In the genomic region with DNA sequence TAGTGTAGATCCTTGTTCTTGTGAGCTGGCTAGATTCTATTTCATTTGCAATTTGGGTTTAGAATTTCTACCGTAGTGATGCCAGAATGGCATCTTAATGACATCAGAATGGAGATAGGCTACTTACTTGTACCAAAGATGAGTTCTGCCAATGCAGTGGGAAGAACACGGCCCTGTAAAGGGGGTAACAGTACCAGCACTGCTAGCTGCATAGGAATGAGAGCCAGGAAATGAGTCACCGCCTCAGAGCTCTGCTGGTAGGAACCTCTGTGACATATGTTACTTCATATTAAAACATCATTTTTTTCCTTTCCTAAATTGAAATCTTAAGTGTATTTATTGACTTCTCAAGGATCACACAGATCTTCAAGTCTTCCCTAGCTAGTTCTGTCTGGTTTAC, we compare ENCODE assay signal across 18 mouse cellular contexts.
DNase-seq lines count a peak whose midpoint lies in the region; ATAC-seq and TF ChIP-seq lines count a peak whose summit lies in the region.
"Had no signal": no experiment of that assay in that cellular context is flagged by ENCODE, and none has a peak within 500 bp of the region (broad histone marks: within the 10 kb centered on the region; RNA-seq: fewer than 3 reads in every experiment).

No protein-coding gene starts in this region.

- H3K27ac ChIP-seq in cerebellum, adult 2 months (ENCODE audit: insufficient read depth, low read length): peak overlapping the region; percentile 39; the same call in 1 of the 2 replicates
- H3K27ac ChIP-seq in kidney, embryonic 14.5 days (ENCODE audit: low read depth, low read length): no peak overlapping the region
- H3K27ac ChIP-seq: heart, embryonic 15.5 days; kidney, embryonic 15.5 days; limb, embryonic 12.5 days; liver, embryonic 14.5 days; neural tube, embryonic 15.5 days had no signal

- H3K9me3 ChIP-seq in kidney, embryonic 14.5 days (ENCODE audit: control insufficient read depth, low read length): no peaks in the 10 kb centered on the region
- H3K9me3 ChIP-seq: heart, embryonic 15.5 days; kidney, embryonic 15.5 days; limb, embryonic 12.5 days; neural tube, embryonic 15.5 days had no signal

- H3K9ac ChIP-seq in kidney, embryonic 14.5 days (ENCODE audit: low read depth, low read length): no peak overlapping the region
- H3K9ac ChIP-seq: heart, embryonic 15.5 days; kidney, embryonic 15.5 days; limb, embryonic 12.5 days; liver, embryonic 14.5 days; neural tube, embryonic 15.5 days had no signal

- TF ChIP-seq CTCF in cerebellum, adult 2 months (IDR thresholded peaks at IDR 0.05; ENCODE audit: borderline replicate concordance, insufficient read depth, low read depth, low read length): no peak
- TF ChIP-seq CTCF in brain, embryonic 14.5 days (IDR thresholded peaks at IDR 0.05; ENCODE audit: borderline replicate concordance, extremely low read depth, insufficient read depth, insufficient read length): no peak

- 10% methylated on average over 3 of the region's 3 CpGs for WGBS in cerebellum, adult 2 months
- 75% methylated on average over 3 of the region's 3 CpGs for WGBS in kidney, embryonic 14.5 days

- H3K36me3 ChIP-seq in kidney, embryonic 14.5 days (ENCODE audit: control insufficient read depth, insufficient read depth, low read length): no peaks in the 10 kb centered on the region
- H3K36me3 ChIP-seq: kidney, embryonic 15.5 days; limb, embryonic 12.5 days; neural tube, embryonic 15.5 days had no signal

- TF ChIP-seq POLR2A in cerebellum, adult 2 months (IDR thresholded peaks at IDR 0.05; ENCODE audit: borderline replicate concordance, insufficient read depth, low read length): no peak
- no peak for TF ChIP-seq POLR2A in brain, embryonic 14.5 days (IDR thresholded peaks at IDR 0.05; ENCODE audit: borderline replicate concordance, extremely low read depth, insufficient read depth, insufficient read length, poor library complexity, severe bottlenecking)

- ATAC-seq in kidney, embryonic 14.5 days (ENCODE audit: low FRiP score, low TSS enrichment): no peak
- ATAC-seq: inflammation-experienced regulatory T-cells, adult 6 months; lung, postnatal 0 days had no signal

- H3K4me1 ChIP-seq in cerebellum, adult 2 months (ENCODE audit: control insufficient read depth, insufficient read depth, low read length): peaks cover 8% of the 10 kb centered on the region
- H3K4me1 ChIP-seq in kidney, embryonic 14.5 days (ENCODE audit: control insufficient read depth, insufficient read depth, low read length): no peaks in the 10 kb centered on the region
- H3K4me1 ChIP-seq: kidney, embryonic 15.5 days; limb, embryonic 12.5 days had no signal

- H3K4me3 ChIP-seq in cerebellum, adult 2 months (replicated peaks; ENCODE audit: insufficient read depth, low read depth, low read length): no peak overlapping the region
- no peak overlapping the region for H3K4me3 ChIP-seq in kidney, embryonic 14.5 days (ENCODE audit: low read length)
- H3K4me3 ChIP-seq: heart, embryonic 15.5 days; kidney, embryonic 15.5 days; limb, embryonic 12.5 days; neural tube, embryonic 15.5 days had no signal

- H3K4me2 ChIP-seq in kidney, embryonic 14.5 days (replicated peaks; ENCODE audit: low read depth, low read length): no peak overlapping the region
- H3K4me2 ChIP-seq: heart, embryonic 15.5 days; kidney, embryonic 15.5 days; limb, embryonic 12.5 days; neural tube, embryonic 15.5 days had no signal

- DNase-seq in cerebellum, adult 2 months: peak in 1 of 2 experiments; percentile 57
- no peak for DNase-seq in cerebellum, postnatal 4 days (ENCODE audit: low spot score in 2 of 2)
- peak; percentile 40 to 52 for DNase-seq in layer of hippocampus, adult 18-20 months (ENCODE audit: low spot score in 2 of 2)
- DNase-seq in layer of hippocampus, postnatal 36 days: no peak
- peak; percentile 86 for DNase-seq in 3T3-L1 (ENCODE audit: low read depth, low spot score)
- peak; percentile 54 for DNase-seq in brain, embryonic 14.5 days (ENCODE audit: low read depth)
- DNase-seq in neural tube, embryonic 10.5 days (ENCODE audit: extremely low spot score, low spot score): no peak
- DNase-seq: adrenal gland, postnatal 25 days; B cell, adult 2 months; thymus, postnatal 25 days had no signal

- H3K27me3 ChIP-seq in cerebellum, adult 2 months (ENCODE audit: control insufficient read depth, insufficient read depth, low read length): no peaks in the 10 kb centered on the region
- no peaks in the 10 kb centered on the region for H3K27me3 ChIP-seq in kidney, embryonic 14.5 days (ENCODE audit: control insufficient read depth, insufficient read depth, low read length)
- H3K27me3 ChIP-seq: heart, embryonic 15.5 days; kidney, embryonic 15.5 days; limb, embryonic 12.5 days; neural tube, embryonic 15.5 days had no signal

Comparison
In these comparisons a context has a peak if more than half of its experiments do, and no peak if none do; other contexts are left out.
1. DNase-seq: peak in layer of hippocampus, adult 18-20 months (2 of 2), 3T3-L1 (single experiment) and brain, embryonic 14.5 days (single experiment); none in cerebellum, postnatal 4 days (0 of 2), layer of hippocampus, postnatal 36 days (0 of 2) and neural tube, embryonic 10.5 days (single experiment).